Mouse (Mus musculus) testis, adult 2 months (tissue): ENCODE results near the gene Foxp1. TPM values are rescaled to one million over a fixed set of nuclear protein-coding genes. Genes with fewer than 3 reads are reported as not detected.

ENCODE experiments used
- H3K27ac ChIP-seq: fragments of 200-500 bp; 2 replicates; pipeline ENCODE4 v1.5.1; 2012; ENCODE audit warnings: low read depth, low read length; ENCODE audit not compliant: control insufficient read depth, insufficient read depth
- H3K27me3 ChIP-seq: fragments of 200-500 bp; 2 replicates; pipeline ENCODE4 v1.6.1; 2012; ENCODE audit warnings: mild to moderate bottlenecking, low read length, moderate library complexity; ENCODE audit not compliant: control insufficient read depth, insufficient read depth
- H3K36me3 ChIP-seq: fragments of 200-500 bp; 2 replicates; pipeline ENCODE4 v1.6.1; 2012; ENCODE audit warnings: mild to moderate bottlenecking, low read length; ENCODE audit not compliant: control insufficient read depth, insufficient read depth
- H3K4me1 ChIP-seq: fragments of 200-500 bp; 2 replicates; pipeline ENCODE4 v1.6.1; 2012; ENCODE audit warnings: low read length; ENCODE audit not compliant: control insufficient read depth, insufficient read depth
- H3K4me3 ChIP-seq: fragments of 200-500 bp; 2 replicates; pipeline ENCODE4 v1.5.1; 2012; ENCODE audit warnings: low read depth, mild to moderate bottlenecking, low read length, moderate library complexity, mixed read lengths; ENCODE audit not compliant: control insufficient read depth
- CTCF ChIP-seq: fragments of 200-500 bp; IDR thresholded peaks from 2 replicates; pipeline ENCODE4 v1.5.1; 2012; ENCODE audit warnings: low read depth, mild to moderate bottlenecking, inconsistent platforms, low read length, moderate library complexity; ENCODE audit not compliant: control insufficient read depth, insufficient read depth, insufficient replicate concordance
- POLR2A ChIP-seq: fragments of 200-500 bp; IDR thresholded peaks from 2 replicates; pipeline ENCODE4 v1.6.1; 2012; ENCODE audit warnings: low read depth, mild to moderate bottlenecking, inconsistent platforms, low read length, moderate library complexity; ENCODE audit not compliant: control insufficient read depth
- polyA plus RNA-seq: library from polyadenylated mRNA; depleted of rRNA; stranded (reverse); fragments of >200 nt; gene quantifications from 2 replicates; pipeline ENCODE4 v1.2.3, GENCODE M21; 2012

Foxp1 gene
- polyA plus RNA-seq, 1 experiment, result 34.8 TPM

DNA sequence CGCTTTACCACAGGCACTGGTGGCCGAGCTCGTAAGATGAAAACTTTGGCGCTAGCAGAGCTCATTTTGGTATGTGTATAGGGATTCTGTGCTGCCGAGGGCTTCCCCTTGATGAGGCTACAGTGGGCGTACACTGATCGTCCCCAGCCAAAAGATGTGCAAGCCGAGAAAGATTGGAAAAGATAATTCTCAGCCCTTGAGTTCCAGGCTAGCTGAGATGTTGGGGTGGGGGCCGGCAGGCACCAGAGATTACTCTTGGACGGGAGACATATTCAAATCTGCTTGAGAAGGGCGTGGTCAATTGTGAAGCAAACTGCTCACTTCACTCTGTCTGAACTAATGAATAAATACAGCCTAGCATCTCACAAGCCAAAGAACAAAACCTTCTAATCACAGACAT is 319.3 kb downstream of the Foxp1 start:
- no peak for TF ChIP-seq POLR2A
- TF ChIP-seq CTCF, result no peak
- Histone ChIP-seq H3K4me1 (no peaks in the 10 kb centered on the region), H3K27ac (no peak overlapping the region), H3K4me3 (no peak overlapping the region), H3K36me3 (no peaks in the 10 kb centered on the region), H3K27me3 (no peaks in the 10 kb centered on the region)

- no peaks in the 10 kb centered on the region for H3K27me3 ChIP-seq
Measured at GRCm38 (mm10) chr6:99202781-99203180, 319.7 kb downstream of the Foxp1 start.

DNA sequence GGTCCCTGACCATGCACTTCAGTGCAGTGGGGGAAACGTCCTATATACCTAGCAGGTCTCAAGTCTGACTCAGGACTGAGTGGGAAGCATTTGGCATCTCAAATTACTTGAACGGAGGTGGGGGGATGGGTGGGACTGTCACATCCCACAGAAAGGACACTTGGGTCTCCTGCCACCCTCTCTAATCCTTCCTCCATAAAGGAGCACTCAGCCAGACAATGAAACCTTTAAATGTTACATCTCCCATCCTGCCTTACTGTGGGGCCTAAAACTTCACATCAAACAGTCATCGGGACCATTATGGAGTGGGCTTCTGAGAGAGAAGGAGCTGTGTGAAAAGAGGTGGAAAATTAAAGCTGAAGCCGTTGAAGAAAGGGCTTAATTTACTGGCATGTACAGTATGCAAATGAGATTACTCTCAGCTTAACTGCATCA is 321.2 kb downstream of the Foxp1 start:
- Histone ChIP-seq H3K27me3 (no peaks in the 10 kb centered on the region), H3K4me3 (no peak overlapping the region), H3K36me3 (no peaks in the 10 kb centered on the region), H3K4me1 (no peaks in the 10 kb centered on the region), H3K27ac (no peak overlapping the region)
- TF ChIP-seq CTCF (no peak), POLR2A (no peak)

More at GRCm38 (mm10) chr6:99202781-99203180, 319.7 kb downstream of the Foxp1 start:
- Histone ChIP-seq H3K36me3 (no peaks in the 10 kb centered on the region), H3K4me3 (no peak overlapping the region), H3K27ac (no peak overlapping the region), H3K4me1 (no peaks in the 10 kb centered on the region)
- TF ChIP-seq POLR2A, result no peak
- no peak for TF ChIP-seq CTCF

GRCm38 (mm10) chr6:99200656-99201055 is 321.9 kb downstream of the Foxp1 start:
- TF ChIP-seq POLR2A (no peak), CTCF (no peak)

GRCm38 (mm10) chr6:99199277-99199676 is 323.2 kb downstream of the Foxp1 start:
- Histone ChIP-seq H3K4me1 (no peaks in the 10 kb centered on the region), H3K27ac (no peak overlapping the region), H3K4me3 (no peak overlapping the region), H3K36me3 (no peaks in the 10 kb centered on the region), H3K27me3 (no peaks in the 10 kb centered on the region)
- TF ChIP-seq CTCF (no peak), POLR2A (no peak)

More at GRCm38 (mm10) chr6:99200656-99201055, 321.9 kb downstream of the Foxp1 start:
- Histone ChIP-seq H3K36me3 (no peaks in the 10 kb centered on the region), H3K27me3 (no peaks in the 10 kb centered on the region), H3K27ac (no peak overlapping the region), H3K4me3 (no peak overlapping the region), H3K4me1 (no peaks in the 10 kb centered on the region)

- no peak overlapping the region for H3K27ac ChIP-seq
- H3K4me1 ChIP-seq, result no peaks in the 10 kb centered on the region
- H3K27me3 ChIP-seq, result no peaks in the 10 kb centered on the region
- TF ChIP-seq CTCF, result no peak
- TF ChIP-seq POLR2A, result no peak
- no peak overlapping the region for H3K4me3 ChIP-seq
- H3K36me3 ChIP-seq, result no peaks in the 10 kb centered on the region
Measured at GRCm38 (mm10) chr6:99193697-99194096, 328.8 kb downstream of the Foxp1 start.

- H3K36me3 ChIP-seq, result no peaks in the 10 kb centered on the region
- H3K4me3 ChIP-seq, result no peak overlapping the region
- H3K27me3 ChIP-seq, result no peaks in the 10 kb centered on the region
- H3K4me1 ChIP-seq, result no peaks in the 10 kb centered on the region
- TF ChIP-seq POLR2A (no peak), CTCF (no peak)
- H3K27ac ChIP-seq, result no peak overlapping the region
Measured at GRCm38 (mm10) chr6:99191636-99192137, 330.8 kb downstream of the Foxp1 start.

- Histone ChIP-seq H3K4me1 (no peaks in the 10 kb centered on the region), H3K4me3 (no peak overlapping the region), H3K27me3 (no peaks in the 10 kb centered on the region), H3K36me3 (no peaks in the 10 kb centered on the region), H3K27ac (no peak overlapping the region)
- no peak for TF ChIP-seq CTCF
- TF ChIP-seq POLR2A, result no peak
Measured at GRCm38 (mm10) chr6:99191041-99191635, 331.4 kb downstream of the Foxp1 start.
